Mouse (Mus musculus): Measurements from ENCODE around the gene Zfp574. TPM values are rescaled to one million over a fixed set of nuclear protein-coding genes. Genes with fewer than 3 reads are reported as not detected.
A peak's percentile ranks its signal among the peaks of the same experiment; 100 is the strongest.

The Zfp574 gene
- polyA plus RNA-seq, 1 experiment, result 23.7 TPM

DNA sequence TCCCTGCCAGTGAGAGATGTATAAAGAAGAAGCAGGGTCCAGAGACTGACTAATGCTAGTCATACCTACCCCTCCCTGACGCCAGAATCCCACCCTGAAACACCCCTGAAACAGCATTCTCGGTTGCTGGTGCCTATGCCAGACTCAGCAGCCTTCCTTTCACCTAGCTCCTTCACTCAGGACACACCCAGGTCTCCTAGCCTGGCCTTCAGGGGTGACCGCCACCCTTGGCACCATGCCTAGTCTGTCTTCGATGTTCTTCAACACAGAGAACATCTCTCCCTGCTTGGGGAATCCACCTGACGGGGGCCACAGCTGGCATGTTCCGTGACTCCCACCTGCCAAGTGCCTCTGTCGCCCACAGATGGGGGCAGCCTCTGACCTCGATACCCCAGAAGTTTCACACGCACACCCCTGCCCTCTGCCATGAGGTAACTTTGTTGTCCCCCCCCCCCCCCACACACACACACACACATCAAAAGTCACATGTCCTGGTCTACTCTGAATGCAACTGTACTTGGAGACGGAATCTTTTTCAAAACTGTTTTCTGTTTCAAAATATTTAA lies 53.4 kb downstream of the Zfp574 start:
- no peak for TF ChIP-seq POLR2A (IDR thresholded peaks at IDR 0.05; ENCODE audit: low read depth, low read length)
- TF ChIP-seq CTCF (IDR thresholded peaks at IDR 0.05; ENCODE audit: extremely low read depth, insufficient read depth, insufficient read length, insufficient replicate concordance), result no peak
- Histone ChIP-seq H3K27ac (ENCODE audit: insufficient read depth, low read length) (peak overlapping the region; percentile 24), H3K4me3 (ENCODE audit: extremely low read depth, insufficient read depth, insufficient read length) (no peak overlapping the region), H3K4me1 (ENCODE audit: control insufficient read depth, insufficient read depth, insufficient read length) (peaks cover 41% of the 10 kb centered on the region; the same call in 1 of the 2 replicates), H3K27me3 (ENCODE audit: control insufficient read depth, insufficient read depth, low read length) (no peaks in the 10 kb centered on the region), H3K36me3 (ENCODE audit: control insufficient read depth, insufficient read depth, low read length) (no peaks in the 10 kb centered on the region)
- no peak for DNase-seq (ENCODE audit: low read depth in 1 of 2, low spot score in 2 of 2)
- 57% methylated on average over 10 of the region's 10 CpGs for WGBS

DNA sequence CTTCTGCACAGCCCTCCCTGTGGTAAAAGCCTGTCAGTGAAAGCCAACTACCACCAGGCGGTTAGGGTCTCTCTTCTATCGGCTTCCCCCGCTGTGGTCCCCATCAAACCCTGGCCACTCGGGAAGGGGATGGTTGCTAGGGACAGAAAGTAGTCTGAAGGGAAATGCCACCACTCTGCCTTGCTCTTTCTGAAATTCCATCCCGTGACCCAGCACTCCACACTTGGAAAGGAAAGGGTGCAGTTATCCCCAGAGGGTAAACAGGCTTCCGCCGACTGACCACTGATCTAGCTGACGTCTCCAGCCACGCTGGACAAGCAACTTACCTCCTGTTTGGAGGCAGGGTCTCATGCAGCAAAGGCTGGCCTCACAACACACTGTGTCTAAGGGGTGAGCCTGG lies 55.6 kb downstream of the Zfp574 start:
- TF ChIP-seq CTCF (IDR thresholded peaks at IDR 0.05; ENCODE audit: extremely low read depth, insufficient read depth, insufficient read length, insufficient replicate concordance) (no peak), POLR2A (IDR thresholded peaks at IDR 0.05; ENCODE audit: low read depth, low read length) (no peak)
- DNase-seq (ENCODE audit: low read depth in 1 of 2, low spot score in 2 of 2), result no peak
- Histone ChIP-seq H3K4me3 (ENCODE audit: extremely low read depth, insufficient read depth, insufficient read length) (no peak overlapping the region), H3K36me3 (ENCODE audit: control insufficient read depth, insufficient read depth, low read length) (no peaks in the 10 kb centered on the region), H3K4me1 (ENCODE audit: control insufficient read depth, insufficient read depth, insufficient read length) (peaks cover 27% of the 10 kb centered on the region; the same call in 1 of the 2 replicates), H3K27ac (ENCODE audit: insufficient read depth, low read length) (peak overlapping the region; percentile 24; the same call in 1 of the 2 replicates), H3K27me3 (ENCODE audit: control insufficient read depth, insufficient read depth, low read length) (no peaks in the 10 kb centered on the region)
- WGBS, result 84% methylated on average over 9 of the region's 9 CpGs

DNA sequence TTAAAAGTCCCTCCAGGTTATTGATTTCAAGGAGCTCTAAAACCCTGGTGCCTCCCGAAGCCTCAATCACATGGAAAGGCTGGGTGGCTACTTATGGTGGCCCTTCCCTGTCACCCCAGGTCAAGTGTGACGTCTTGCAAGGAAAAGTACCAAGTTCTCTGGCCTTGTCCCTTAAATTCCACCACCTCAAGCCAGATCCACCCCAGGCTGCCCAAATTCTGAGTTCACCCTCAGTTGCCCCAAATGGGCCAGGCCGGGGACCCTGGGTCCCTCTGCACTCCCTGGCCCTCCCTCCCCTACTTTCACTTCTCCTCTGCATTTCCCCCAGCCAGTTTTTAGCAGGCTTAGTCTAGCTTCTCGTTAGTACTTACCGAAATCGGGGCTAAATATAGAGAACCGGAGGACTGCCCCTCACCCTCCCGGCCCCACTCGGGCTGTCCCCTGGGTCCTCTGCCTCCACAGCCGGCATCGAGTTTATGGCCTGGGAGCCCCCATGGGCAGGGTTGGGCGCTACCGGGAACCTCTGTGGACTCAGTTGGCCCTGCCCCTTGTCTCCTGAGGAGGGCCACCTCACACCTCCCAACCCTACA lies 57.1 kb downstream of the Zfp574 start:
- H3K27ac ChIP-seq (ENCODE audit: insufficient read depth, low read length), result peak overlapping the region; percentile 93
- no peaks in the 10 kb centered on the region for H3K27me3 ChIP-seq (ENCODE audit: control insufficient read depth, insufficient read depth, low read length)
- no peaks in the 10 kb centered on the region for H3K36me3 ChIP-seq (ENCODE audit: control insufficient read depth, insufficient read depth, low read length)
- 13% methylated on average over 13 of the region's 13 CpGs for WGBS
- peak; percentile 59 to 85 for DNase-seq (ENCODE audit: low read depth in 1 of 2, low spot score in 2 of 2)
- H3K4me3 ChIP-seq (ENCODE audit: extremely low read depth, insufficient read depth, insufficient read length), result peak overlapping the region; percentile 89
- no peak for TF ChIP-seq CTCF (IDR thresholded peaks at IDR 0.05; ENCODE audit: extremely low read depth, insufficient read depth, insufficient read length, insufficient replicate concordance)
- TF ChIP-seq POLR2A (IDR thresholded peaks at IDR 0.05; ENCODE audit: low read depth, low read length), result no peak
- H3K4me1 ChIP-seq (ENCODE audit: control insufficient read depth, insufficient read depth, insufficient read length), result peaks cover 27% of the 10 kb centered on the region

DNA sequence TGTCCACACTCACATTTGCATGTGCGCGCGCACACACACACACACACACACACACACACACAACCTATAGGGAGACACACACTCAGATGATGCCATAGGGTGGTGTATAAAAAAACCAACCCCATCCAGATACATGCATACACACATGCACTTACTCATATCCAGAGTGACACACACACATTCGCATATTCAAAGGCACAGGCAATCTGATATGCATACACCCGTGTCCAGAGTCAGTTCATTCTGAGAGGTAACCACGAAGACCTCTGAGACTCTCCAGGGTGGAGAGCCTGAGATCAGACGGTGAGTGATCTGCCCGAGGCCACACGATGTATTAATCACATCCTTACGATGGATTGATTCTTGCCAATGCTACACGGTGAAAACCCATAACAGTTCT lies 58.2 kb downstream of the Zfp574 start:
- Histone ChIP-seq H3K27me3 (ENCODE audit: control insufficient read depth, insufficient read depth, low read length) (no peaks in the 10 kb centered on the region), H3K36me3 (ENCODE audit: control insufficient read depth, insufficient read depth, low read length) (no peaks in the 10 kb centered on the region), H3K4me3 (ENCODE audit: extremely low read depth, insufficient read depth, insufficient read length) (peak overlapping the region; percentile 89), H3K27ac (ENCODE audit: insufficient read depth, low read length) (peak overlapping the region; percentile 88), H3K4me1 (ENCODE audit: control insufficient read depth, insufficient read depth, insufficient read length) (peaks cover 25% of the 10 kb centered on the region)
- DNase-seq (ENCODE audit: low read depth in 1 of 2, low spot score in 2 of 2), result no peak
- TF ChIP-seq POLR2A (IDR thresholded peaks at IDR 0.05; ENCODE audit: low read depth, low read length), result no peak
- no peak for TF ChIP-seq CTCF (IDR thresholded peaks at IDR 0.05; ENCODE audit: extremely low read depth, insufficient read depth, insufficient read length, insufficient replicate concordance)
- 42% methylated on average over 11 of the region's 11 CpGs for WGBS

DNA sequence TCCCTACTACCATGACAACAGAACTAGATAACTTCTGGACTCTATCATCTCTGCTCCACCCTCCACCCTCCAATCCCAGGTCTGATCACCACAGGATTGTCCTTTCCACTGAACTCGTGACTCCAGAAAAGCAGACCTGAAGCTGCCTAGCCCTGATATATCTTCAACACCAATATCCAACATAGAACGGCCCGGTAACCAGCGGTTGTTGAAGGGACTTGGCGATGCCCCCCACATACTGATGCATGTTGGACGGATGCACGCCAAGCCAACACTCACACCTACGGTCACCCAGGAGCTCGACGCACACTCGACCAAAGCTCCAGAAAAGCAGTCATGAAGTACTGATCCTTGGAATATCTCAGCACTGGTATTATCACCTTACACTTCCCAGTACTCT lies 58.9 kb downstream of the Zfp574 start:
- peak overlapping the region; percentile 82 for H3K27ac ChIP-seq (ENCODE audit: insufficient read depth, low read length)
- H3K36me3 ChIP-seq (ENCODE audit: control insufficient read depth, insufficient read depth, low read length), result no peaks in the 10 kb centered on the region
- no peak for TF ChIP-seq POLR2A (IDR thresholded peaks at IDR 0.05; ENCODE audit: low read depth, low read length)
- no peak for TF ChIP-seq CTCF (IDR thresholded peaks at IDR 0.05; ENCODE audit: extremely low read depth, insufficient read depth, insufficient read length, insufficient replicate concordance)
- peaks cover 22% of the 10 kb centered on the region for H3K4me1 ChIP-seq (ENCODE audit: control insufficient read depth, insufficient read depth, insufficient read length)
- H3K27me3 ChIP-seq (ENCODE audit: control insufficient read depth, insufficient read depth, low read length), result no peaks in the 10 kb centered on the region
- DNase-seq (ENCODE audit: low read depth in 1 of 2, low spot score in 2 of 2), result no peak
- WGBS, result 49% methylated on average over 11 of the region's 11 CpGs
- peak overlapping the region; percentile 89 for H3K4me3 ChIP-seq (ENCODE audit: extremely low read depth, insufficient read depth, insufficient read length)

DNA sequence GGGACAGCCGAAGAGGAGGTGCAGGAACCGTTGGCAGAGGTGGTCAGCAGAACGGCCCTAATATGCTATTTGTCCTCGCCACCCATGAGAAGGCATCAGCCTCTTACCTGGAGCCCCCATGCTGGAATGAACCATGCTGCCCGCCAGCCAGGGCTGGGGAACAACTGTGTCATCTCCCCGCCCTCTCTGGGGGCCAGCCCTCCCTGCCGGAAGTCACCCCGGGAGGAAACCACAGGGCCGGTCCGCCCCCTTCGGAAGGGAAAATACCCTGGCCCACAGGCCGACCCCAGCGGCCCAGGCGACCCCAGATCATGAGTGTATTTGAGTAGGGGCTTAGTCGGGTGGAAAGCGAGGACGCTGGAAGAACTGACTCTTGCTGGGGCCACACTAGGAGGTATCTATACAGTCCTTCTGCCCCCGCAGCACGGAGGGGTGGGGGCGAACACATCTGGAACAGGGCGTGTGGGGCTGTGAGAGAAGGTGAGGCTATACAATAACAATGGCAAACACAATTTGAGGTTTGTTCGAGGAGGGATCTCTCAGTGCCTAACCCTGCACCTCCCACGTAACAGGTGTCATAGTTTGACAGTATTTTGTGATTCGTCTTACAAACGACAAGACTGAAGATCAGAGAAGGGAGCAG lies 60.1 kb downstream of the Zfp574 start:
- Histone ChIP-seq H3K27ac (ENCODE audit: insufficient read depth, low read length) (peak overlapping the region; percentile 86), H3K27me3 (ENCODE audit: control insufficient read depth, insufficient read depth, low read length) (no peaks in the 10 kb centered on the region), H3K36me3 (ENCODE audit: control insufficient read depth, insufficient read depth, low read length) (no peaks in the 10 kb centered on the region), H3K4me1 (ENCODE audit: control insufficient read depth, insufficient read depth, insufficient read length) (peaks cover 16% of the 10 kb centered on the region), H3K4me3 (ENCODE audit: extremely low read depth, insufficient read depth, insufficient read length) (peak overlapping the region; percentile 89)
- TF ChIP-seq POLR2A (IDR thresholded peaks at IDR 0.05; ENCODE audit: low read depth, low read length), result peak; percentile 71
- no peak for TF ChIP-seq CTCF (IDR thresholded peaks at IDR 0.05; ENCODE audit: extremely low read depth, insufficient read depth, insufficient read length, insufficient replicate concordance)
- DNase-seq (ENCODE audit: low read depth in 1 of 2, low spot score in 2 of 2), result peak; percentile 55 to 88
- 3% methylated on average over 25 of the region's 25 CpGs for WGBS

Other genes with a start within 250 kb of the Zfp574 start
- gene Gm9844, start 210.4 kb upstream of the Zfp574 start, polyA plus RNA-seq (2012; rRNA removed), result 1.9 and 2.9 TPM in 2 replicates
- gene Lypd4, start 202.6 kb upstream of the Zfp574 start, polyA plus RNA-seq (2012; rRNA removed), result not detected in 2 replicates
- gene Dmrtc2, start 202.5 kb upstream of the Zfp574 start, polyA plus RNA-seq (2012; rRNA removed), result not detected in 2 replicates
- 627 and 638 TPM in 2 replicates for gene Rps19, start 188.2 kb upstream of the Zfp574 start, polyA plus RNA-seq (2012; rRNA removed)
- gene Cd79a, start 175.2 kb upstream of the Zfp574 start, polyA plus RNA-seq (2012; rRNA removed), result 959 and 1,255 TPM in 2 replicates
- gene Arhgef1, start 169.7 kb upstream of the Zfp574 start, polyA plus RNA-seq (2012; rRNA removed), result 915 and 1,063 TPM in 2 replicates
- gene Gm4881, start 128.1 kb upstream of the Zfp574 start, polyA plus RNA-seq (2012; rRNA removed), result not detected in 2 replicates
- 361 and 478 TPM in 2 replicates for gene Rabac1, start 99.8 kb upstream of the Zfp574 start, polyA plus RNA-seq (2012; rRNA removed)
- 11.2 and 16.0 TPM in 2 replicates for gene Atp1a3, start 66.6 kb upstream of the Zfp574 start, polyA plus RNA-seq (2012; rRNA removed)
- gene Grik5, start 221 bp upstream of the Zfp574 start, polyA plus RNA-seq (2012; rRNA removed), result 10.2 and 12.9 TPM in 2 replicates
- 61.7 and 83.3 TPM in 2 replicates for gene Pou2f2, start 107.2 kb downstream of the Zfp574 start, polyA plus RNA-seq (2012; rRNA removed)
- 75.5 and 77.0 TPM in 2 replicates for gene Dedd2, start 148.0 kb downstream of the Zfp574 start, polyA plus RNA-seq (2012; rRNA removed)
- gene Zfp526, start 148.9 kb downstream of the Zfp574 start, polyA plus RNA-seq (2012; rRNA removed), result 14.4 and 16.4 TPM in 2 replicates
- gene Gsk3a, start 165.3 kb downstream of the Zfp574 start, polyA plus RNA-seq (2012; rRNA removed), result 106 and 125 TPM in 2 replicates
- 17.2 and 21.3 TPM in 2 replicates for gene Erf, start 178.2 kb downstream of the Zfp574 start, polyA plus RNA-seq (2012; rRNA removed)
- gene Cic, start 195.1 kb downstream of the Zfp574 start, polyA plus RNA-seq (2012; rRNA removed), result 112 and 128 TPM in 2 replicates
- gene Pafah1b3, start 225.4 kb downstream of the Zfp574 start, polyA plus RNA-seq (2012; rRNA removed), result 62.9 and 90.7 TPM in 2 replicates
- gene Prr19, start 228.8 kb downstream of the Zfp574 start, polyA plus RNA-seq (2012; rRNA removed), result 0.07 TPM in 1 of 2 replicates, not detected in the other
- gene Tmem145, start 233.5 kb downstream of the Zfp574 start, polyA plus RNA-seq (2012; rRNA removed), result not detected in 2 replicates
- gene Megf8, start 244.6 kb downstream of the Zfp574 start, polyA plus RNA-seq (2012; rRNA removed), result 11.0 and 11.9 TPM in 2 replicates